Mouse (Mus musculus): ENCODE data around the gene Tmem246. TPM values are rescaled to one million over a fixed set of nuclear protein-coding genes. Genes with fewer than 3 reads are reported as not detected.
"Not testable (repeated sequence)": the region's sequence is repeated elsewhere in the genome, so short reads cannot be mapped to it uniquely, and the experiment has no call there.

Tmem246 gene
- polyA plus RNA-seq (2015; fragmentation: Nextera tagmentation; extraction: Ambion mirVana) = 32.0 and 34.1 TPM in 2 replicates

DNA sequence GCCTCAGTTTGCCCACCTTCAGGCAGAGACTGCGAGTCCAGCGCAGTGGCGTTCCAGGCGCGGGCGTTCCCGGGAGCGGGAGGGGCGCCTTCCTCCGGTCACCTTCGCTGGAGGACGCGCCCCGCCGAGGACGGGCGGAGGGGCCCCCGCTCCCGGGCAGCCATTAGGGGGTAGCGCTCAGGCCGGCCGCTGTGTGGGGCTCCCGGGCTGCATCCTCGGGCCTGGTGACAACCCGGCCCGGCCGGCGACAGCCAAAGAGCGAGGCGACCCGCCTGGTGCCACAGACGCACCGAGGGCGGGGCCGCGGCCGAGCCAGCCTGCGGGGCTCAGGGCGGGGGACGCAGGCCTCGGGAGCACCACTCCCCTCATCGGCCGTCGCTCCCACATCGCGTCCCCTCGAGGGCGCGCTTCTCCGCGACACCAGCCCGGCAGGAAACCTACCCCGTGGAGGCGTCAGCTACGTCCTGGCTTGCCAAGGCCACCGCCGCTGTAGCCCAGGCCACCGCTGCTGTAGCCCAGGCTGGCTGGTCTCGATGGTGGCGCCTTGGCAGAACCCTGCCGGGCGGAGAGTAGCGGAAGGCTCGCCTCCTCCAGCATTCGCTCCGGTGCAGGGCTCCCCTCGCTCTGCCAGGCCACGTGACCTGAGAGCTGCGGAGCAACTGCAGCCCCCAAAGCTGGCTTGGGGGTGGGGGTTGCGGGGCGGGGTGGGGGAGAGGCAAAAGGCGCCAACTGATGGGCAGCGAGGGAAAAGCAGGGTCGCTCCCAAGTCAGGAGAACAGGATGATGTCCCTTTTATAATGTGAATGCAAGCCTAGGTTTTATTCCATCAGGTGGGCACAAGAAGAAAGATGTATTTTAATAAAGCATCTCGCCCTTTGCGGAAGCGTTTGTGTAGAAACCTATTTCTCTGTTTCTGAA is at the start of gene Tmem246:
Gene Tmem246, minus strand, starts transcription at position 694 of the 918 bp plus-strand sequence.
- Histone ChIP-seq H3K36me3 (no peaks in the 10 kb centered on the region), H3K9me3 (no peaks in the 10 kb centered on the region), H3K9ac (peak within 1 kb of the TSS; percentile 88), H3K4me2 (replicated peaks) (peak within 1 kb of the TSS; percentile 93), H3K4me3 (peak within 1 kb of the TSS; percentile 83), H3K27me3 (no peaks in the 10 kb centered on the region), H3K27ac (peak within 1 kb of the TSS; percentile 84), H3K4me1 (peaks cover 7% of the 10 kb centered on the region)
- ATAC-seq (ENCODE audit: low FRiP score, low read depth) = peak; percentile 91
- under 1% methylated on average over 77 of the region's 77 CpGs for WGBS

DNA sequence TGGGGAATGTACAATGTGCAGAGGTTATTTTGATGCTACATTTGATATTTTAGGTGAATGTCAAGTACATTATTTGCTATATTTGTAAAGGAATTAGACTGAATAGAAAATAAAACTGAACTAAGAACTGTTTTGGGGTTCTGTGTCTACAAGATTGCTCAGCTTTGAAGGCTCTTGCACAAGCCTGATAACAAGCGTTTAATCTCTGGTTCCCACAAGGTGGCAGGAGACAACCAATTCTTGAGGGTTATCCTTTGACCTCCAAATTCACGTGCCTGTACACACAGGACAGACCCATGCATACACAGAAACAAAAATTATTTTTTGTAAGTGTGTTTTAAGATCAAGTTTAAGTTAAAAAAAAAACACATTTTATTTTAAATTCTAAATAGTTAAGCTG is 42.2 kb upstream of the Tmem246 start:
- Histone ChIP-seq H3K36me3 (peaks cover 78% of the 10 kb centered on the region), H3K9me3 (no peaks in the 10 kb centered on the region), H3K27ac (no peak overlapping the region), H3K9ac (no peak overlapping the region), H3K4me2 (replicated peaks) (no peak overlapping the region), H3K4me1 (no peaks in the 10 kb centered on the region), H3K27me3 (no peaks in the 10 kb centered on the region), H3K4me3 (no peak overlapping the region)
- no peak for ATAC-seq (ENCODE audit: low FRiP score, low read depth)
- 84% methylated on average over 2 of the region's 2 CpGs for WGBS

DNA sequence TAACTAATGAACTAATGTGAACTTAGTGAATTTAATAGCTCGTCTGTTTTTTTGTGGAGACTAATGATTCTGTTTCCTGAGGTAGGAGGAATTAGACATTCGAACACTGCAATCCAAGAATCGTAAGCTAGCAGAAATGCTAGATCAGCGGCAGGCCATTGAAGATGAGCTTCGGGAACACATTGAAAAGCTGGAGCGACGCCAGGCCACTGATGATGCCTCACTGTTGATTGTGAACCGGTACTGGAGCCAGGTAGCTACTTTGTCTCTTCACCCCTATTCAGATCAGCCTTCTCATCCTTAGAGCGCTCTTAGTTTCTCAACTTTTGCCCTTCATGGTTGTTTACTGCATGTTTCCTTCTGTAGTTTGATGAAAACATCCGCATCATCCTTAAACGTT is 40.1 kb upstream of the Tmem246 start:
- Histone ChIP-seq H3K4me2 (replicated peaks) (no peak overlapping the region), H3K4me1 (peaks cover 12% of the 10 kb centered on the region), H3K4me3 (no peak overlapping the region), H3K27me3 (no peaks in the 10 kb centered on the region), H3K27ac (no peak overlapping the region), H3K9ac (no peak overlapping the region), H3K9me3 (no peaks in the 10 kb centered on the region), H3K36me3 (peaks cover 70% of the 10 kb centered on the region)
- WGBS = 93% methylated on average over 11 of the region's 11 CpGs
- ATAC-seq (ENCODE audit: low FRiP score, low read depth) = no peak

DNA sequence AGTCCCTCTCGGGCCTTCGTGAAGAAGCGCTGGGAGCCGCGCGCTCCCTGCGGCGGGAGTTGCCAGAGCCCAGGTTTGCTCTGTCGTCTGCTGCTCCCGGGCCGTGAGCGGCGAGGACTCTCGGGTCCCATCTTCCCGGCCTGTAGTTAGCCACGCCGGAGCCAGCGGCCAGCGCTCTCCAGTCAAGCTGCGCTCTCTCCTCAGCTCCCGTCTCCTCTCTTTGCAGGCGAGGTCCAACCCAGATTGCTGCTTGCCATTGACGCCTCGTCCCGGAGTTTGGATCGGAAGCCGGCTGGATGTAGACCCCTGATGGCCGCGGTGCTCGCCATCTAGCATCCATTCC is 34.4 kb upstream of the Tmem246 start:
- Histone ChIP-seq H3K4me2 (replicated peaks) (peak overlapping the region; percentile 85), H3K4me3 (peak overlapping the region; percentile 91), H3K27me3 (no peaks in the 10 kb centered on the region), H3K9ac (peak overlapping the region; percentile 90), H3K27ac (peak overlapping the region; percentile 88), H3K4me1 (peaks cover 12% of the 10 kb centered on the region), H3K36me3 (peaks cover 31% of the 10 kb centered on the region), H3K9me3 (no peaks in the 10 kb centered on the region)
- ATAC-seq (ENCODE audit: low FRiP score, low read depth) = peak; percentile 69; the same call in 1 of the 2 replicates
- WGBS = under 1% methylated on average over 29 of the region's 30 CpGs

DNA sequence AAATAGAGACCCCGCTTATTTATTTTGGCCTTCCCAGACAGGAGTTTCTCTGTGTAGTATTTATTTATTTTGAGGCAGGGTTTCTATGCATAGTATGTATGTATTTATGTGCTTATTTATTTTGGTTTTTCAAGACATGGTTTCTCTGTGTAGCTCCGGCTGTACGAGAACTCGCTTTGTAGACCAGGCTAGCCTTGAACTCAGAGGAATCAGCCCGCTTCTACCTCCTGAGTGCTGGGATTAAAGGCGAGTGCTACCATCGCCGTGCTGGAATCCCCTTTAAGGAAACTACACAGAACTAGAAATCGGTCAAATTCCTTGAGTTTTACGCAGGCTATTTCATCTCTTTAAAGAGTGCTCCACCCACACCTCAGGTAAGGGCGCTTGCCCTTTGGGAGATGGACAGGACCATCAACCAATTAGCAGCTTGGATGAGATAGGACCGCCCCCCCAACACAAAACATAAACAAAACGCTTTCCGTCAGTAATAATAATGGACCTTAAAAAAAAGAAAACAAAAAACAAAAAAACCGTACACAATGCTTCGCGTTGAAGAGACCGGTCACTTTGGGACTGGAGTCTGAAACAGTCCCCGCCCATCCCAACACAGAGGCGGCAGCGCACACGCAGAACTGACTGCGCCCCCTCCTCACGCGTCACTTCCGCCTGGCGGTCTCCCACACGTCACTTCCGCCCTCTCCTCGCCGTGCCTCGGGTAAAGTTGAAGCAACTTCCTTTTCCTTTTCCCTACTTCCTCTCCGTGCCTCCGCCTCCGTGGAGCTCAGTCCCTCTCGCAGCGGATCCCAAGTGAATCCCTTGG is 33.9 kb upstream of the Tmem246 start, which contains the start of gene Rnf20:
Gene Rnf20, plus strand, starts transcription at position 688 of the 820 bp plus-strand sequence.
- H3K4me2 ChIP-seq (replicated peaks) = peak within 1 kb of the TSS; percentile 85
- no peaks in the 10 kb centered on the region for H3K9me3 ChIP-seq
- peak; percentile 97 for ATAC-seq (ENCODE audit: low FRiP score, low read depth)
- H3K27ac ChIP-seq = peak within 1 kb of the TSS; percentile 88
- WGBS = 4% methylated on average over 37 of the region's 37 CpGs
- H3K4me1 ChIP-seq = peaks cover 12% of the 10 kb centered on the region
- H3K9ac ChIP-seq = peak within 1 kb of the TSS; percentile 90
- peaks cover 25% of the 10 kb centered on the region for H3K36me3 ChIP-seq
- H3K4me3 ChIP-seq = peak within 1 kb of the TSS; percentile 91
- no peaks in the 10 kb centered on the region for H3K27me3 ChIP-seq

DNA sequence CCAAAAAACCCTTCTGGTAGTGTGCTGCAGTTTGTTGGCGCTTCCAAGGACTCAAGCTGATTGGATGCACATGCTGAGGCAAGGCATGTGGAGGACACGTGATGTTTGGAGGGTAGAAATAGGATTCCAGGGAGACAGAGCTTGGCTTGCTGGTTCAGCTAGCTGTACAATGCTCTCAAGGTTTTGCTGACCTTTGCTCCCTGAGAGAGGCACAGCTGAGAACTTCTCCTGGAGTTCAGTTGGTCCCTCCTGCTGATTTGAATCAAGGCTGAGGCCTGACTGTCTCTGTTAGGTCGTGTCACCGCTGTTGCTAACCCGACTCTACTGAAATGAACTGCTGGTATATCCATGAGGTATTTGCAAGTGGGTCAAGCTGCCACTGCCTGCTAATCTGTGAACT is 31.3 kb upstream of the Tmem246 start:
- H3K4me2 ChIP-seq (replicated peaks) = no peak overlapping the region
- no peak overlapping the region for H3K9ac ChIP-seq
- no peak overlapping the region for H3K27ac ChIP-seq
- peaks cover 10% of the 10 kb centered on the region for H3K4me1 ChIP-seq
- no peak overlapping the region for H3K4me3 ChIP-seq
- no peaks in the 10 kb centered on the region for H3K9me3 ChIP-seq
- H3K36me3 ChIP-seq = no peaks in the 10 kb centered on the region; the same call in 1 of the 2 replicates
- ATAC-seq (ENCODE audit: low FRiP score, low read depth) = no peak
- no peaks in the 10 kb centered on the region for H3K27me3 ChIP-seq
- 82% methylated on average over 5 of the region's 5 CpGs for WGBS

DNA sequence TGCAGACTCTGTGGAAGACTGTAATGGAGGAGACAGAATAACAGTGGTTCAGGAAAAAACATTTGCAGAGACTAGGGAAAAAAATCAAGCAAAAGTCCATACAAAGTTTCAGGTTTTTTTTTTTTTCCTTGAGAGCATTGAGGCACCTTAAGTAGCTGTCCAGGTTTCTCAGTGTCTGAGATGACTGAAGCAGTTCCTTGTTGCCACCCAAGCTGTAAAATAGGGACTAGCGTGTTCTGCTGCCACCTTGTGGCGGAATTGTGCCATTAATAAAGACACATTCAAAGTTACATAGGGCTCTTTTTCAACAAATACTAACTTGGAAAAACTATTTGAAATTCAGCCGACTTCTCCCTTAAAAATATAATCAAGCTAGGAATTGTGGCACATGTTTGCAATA is 29.3 kb upstream of the Tmem246 start:
- 6% methylated on average over 3 of the region's 3 CpGs for WGBS
- H3K9me3 ChIP-seq = no peaks in the 10 kb centered on the region
- H3K27me3 ChIP-seq = no peaks in the 10 kb centered on the region
- no peak for ATAC-seq (ENCODE audit: low FRiP score, low read depth)
- no peak overlapping the region for H3K27ac ChIP-seq
- H3K4me1 ChIP-seq = no peaks in the 10 kb centered on the region
- no peak overlapping the region for H3K4me3 ChIP-seq
- H3K4me2 ChIP-seq (replicated peaks) = no peak overlapping the region
- H3K9ac ChIP-seq = no peak overlapping the region
- H3K36me3 ChIP-seq = no peaks in the 10 kb centered on the region

DNA sequence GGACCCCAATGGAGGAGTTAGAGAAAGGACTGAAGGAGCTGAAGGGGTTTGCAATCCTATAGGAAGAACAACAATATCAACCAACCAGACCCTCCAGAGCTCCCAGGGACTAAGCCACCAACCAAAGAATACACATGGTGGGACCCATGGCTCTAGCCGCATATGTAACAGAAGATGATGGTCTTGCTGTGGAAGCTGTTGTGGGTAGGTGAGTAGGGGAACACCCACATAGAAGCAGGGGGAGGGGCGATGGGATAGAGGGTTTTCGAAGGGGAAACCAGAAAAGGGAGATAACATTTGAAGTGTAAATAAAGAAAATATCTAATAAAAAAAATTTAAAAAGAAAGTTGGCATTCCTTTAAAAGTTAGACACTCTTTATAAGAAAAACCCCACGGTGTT is 27.3 kb upstream of the Tmem246 start:
- H3K4me3 ChIP-seq; H3K4me2 ChIP-seq (replicated peaks); H3K4me1 ChIP-seq; H3K9me3 ChIP-seq; H3K36me3 ChIP-seq; H3K27ac ChIP-seq; ATAC-seq (ENCODE audit: low FRiP score, low read depth); H3K9ac ChIP-seq; H3K27me3 ChIP-seq: not testable (repeated sequence)
- 87% methylated on average over 4 of the region's 4 CpGs for WGBS

DNA sequence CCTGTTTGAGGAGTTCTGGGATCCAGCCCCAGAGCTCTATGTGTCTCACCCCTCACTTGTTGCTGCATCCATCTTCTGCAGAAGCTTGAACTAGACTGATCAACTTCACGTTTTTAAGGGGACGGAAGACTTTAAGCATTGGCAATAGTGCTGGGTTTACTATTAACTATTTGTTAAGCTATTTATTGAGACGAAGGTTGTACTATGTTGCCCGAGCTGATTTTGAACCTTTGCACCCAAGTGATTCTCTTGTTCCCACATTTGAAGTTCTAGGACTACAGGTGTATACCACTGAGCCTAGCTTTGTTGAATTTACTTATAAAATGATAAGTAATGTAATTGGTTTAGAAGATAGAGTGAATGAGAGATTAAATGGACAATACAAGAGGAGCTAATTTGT is 26.2 kb upstream of the Tmem246 start:
- H3K27me3 ChIP-seq = no peaks in the 10 kb centered on the region
- no peak overlapping the region for H3K4me3 ChIP-seq
- no peak for ATAC-seq (ENCODE audit: low FRiP score, low read depth)
- H3K4me2 ChIP-seq (replicated peaks) = no peak overlapping the region
- no peaks in the 10 kb centered on the region for H3K36me3 ChIP-seq
- H3K9ac ChIP-seq = no peak overlapping the region
- no peaks in the 10 kb centered on the region for H3K4me1 ChIP-seq
- no peaks in the 10 kb centered on the region for H3K9me3 ChIP-seq
- WGBS = 82% methylated on average over 4 of the region's 4 CpGs
- no peak overlapping the region for H3K27ac ChIP-seq

DNA sequence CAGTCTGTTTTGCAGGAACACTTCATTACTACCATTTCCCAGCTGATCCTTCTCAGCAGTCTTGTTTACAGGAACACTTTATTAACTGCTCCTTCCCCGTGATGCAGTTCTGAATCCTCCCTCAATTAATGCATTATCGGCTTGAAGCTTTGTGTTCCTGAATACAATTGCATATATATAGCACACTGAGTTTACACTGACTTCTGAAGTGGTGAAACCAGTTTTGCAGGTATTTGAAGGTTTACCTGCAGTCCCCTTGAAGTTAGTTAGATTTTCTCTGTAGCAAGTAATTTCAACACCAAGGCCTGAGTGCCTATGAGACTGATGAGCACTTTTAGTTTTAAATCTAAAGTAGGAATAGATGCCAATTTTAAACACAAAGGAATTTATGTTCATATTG is 24.6 kb upstream of the Tmem246 start:
- H3K27me3 ChIP-seq = no peaks in the 10 kb centered on the region
- no peak overlapping the region for H3K9ac ChIP-seq
- WGBS = 68% methylated on average over 2 of the region's 2 CpGs
- no peaks in the 10 kb centered on the region for H3K36me3 ChIP-seq
- no peak overlapping the region for H3K4me2 ChIP-seq (replicated peaks)
- no peaks in the 10 kb centered on the region for H3K9me3 ChIP-seq
- no peak overlapping the region for H3K4me3 ChIP-seq
- no peak for ATAC-seq (ENCODE audit: low FRiP score, low read depth)
- H3K27ac ChIP-seq = no peak overlapping the region
- no peaks in the 10 kb centered on the region for H3K4me1 ChIP-seq

DNA sequence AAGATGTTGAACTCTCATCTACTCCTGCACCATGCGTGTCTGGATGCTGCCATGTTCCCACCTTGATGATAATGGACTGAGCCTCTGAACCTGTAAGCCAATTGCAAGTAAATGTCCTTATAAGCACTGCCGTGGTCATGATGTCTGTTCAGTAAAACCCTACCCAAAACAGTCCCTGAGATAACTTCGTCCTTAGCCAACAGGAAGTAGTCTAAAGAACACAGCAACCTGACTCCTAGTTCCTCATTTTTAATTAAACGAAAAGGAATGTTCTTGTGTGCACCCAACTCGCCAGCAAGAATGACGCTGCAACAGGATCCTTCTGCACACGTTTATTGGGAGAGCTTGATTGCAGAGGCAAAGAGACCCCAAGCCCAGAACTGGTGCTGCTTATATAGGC is 22.2 kb upstream of the Tmem246 start:
- 84% methylated on average over 7 of the region's 7 CpGs for WGBS
- H3K9me3 ChIP-seq; H3K36me3 ChIP-seq; H3K4me3 ChIP-seq; H3K9ac ChIP-seq; H3K4me2 ChIP-seq (replicated peaks); H3K27ac ChIP-seq; ATAC-seq (ENCODE audit: low FRiP score, low read depth); H3K4me1 ChIP-seq; H3K27me3 ChIP-seq: not testable (repeated sequence)

DNA sequence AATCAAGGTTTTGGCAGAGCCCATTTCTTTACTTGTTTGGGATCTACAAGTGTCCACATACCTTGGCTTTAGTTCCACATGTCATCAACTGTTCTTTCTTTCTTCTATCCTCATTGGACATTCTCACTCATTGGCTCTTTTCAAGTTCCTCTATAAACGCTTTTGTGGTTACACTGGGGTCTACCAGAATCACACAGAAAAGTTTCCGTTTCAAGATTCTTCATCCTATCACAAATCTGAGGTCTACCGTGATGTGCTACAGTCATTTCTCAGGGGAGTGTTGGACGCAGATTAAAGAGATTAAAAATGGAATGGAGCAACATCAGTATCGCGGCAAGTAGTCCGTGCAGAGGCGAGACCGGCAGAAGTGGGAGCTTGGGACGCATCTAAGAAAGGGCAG is 19.2 kb upstream of the Tmem246 start:
- no peaks in the 10 kb centered on the region for H3K36me3 ChIP-seq
- H3K4me1 ChIP-seq = no peaks in the 10 kb centered on the region
- H3K4me3 ChIP-seq = no peak overlapping the region
- H3K4me2 ChIP-seq (replicated peaks) = no peak overlapping the region
- no peak for ATAC-seq (ENCODE audit: low FRiP score, low read depth)
- H3K27me3 ChIP-seq = no peaks in the 10 kb centered on the region
- H3K9me3 ChIP-seq = no peaks in the 10 kb centered on the region
- WGBS = 92% methylated on average over 10 of the region's 10 CpGs
- H3K9ac ChIP-seq = no peak overlapping the region
- H3K27ac ChIP-seq = no peak overlapping the region
